Mouse (Mus musculus) liver, embryonic 13.5 days (tissue): ENCODE results near the gene Gbp3. TPM values are rescaled to one million over a fixed set of nuclear protein-coding genes. Genes with fewer than 3 reads are reported as not detected.
"Not testable (repeated sequence)": the region's sequence is repeated elsewhere in the genome, so short reads cannot be mapped to it uniquely, and the experiment has no call there.

ENCODE experiments used
- ATAC-seq: fragments of 200-750 bp; cut with Nextera tagmentation; 2 replicates; pipeline ENCODE4 v1.8.0; 2017; ENCODE audit warnings: low read depth, mild to moderate bottlenecking, moderate number of reproducible peaks, moderate library complexity
- DNase-seq: peaks from one replicate; pipeline ENCODE4 v3.0.0; 2022
- H3K27ac ChIP-seq: fragments of 300-500 bp; sonication (generic); 2 replicates; pipeline ENCODE4 v1.5.1; 2015; ENCODE audit warnings: moderate library complexity, mild to moderate bottlenecking, inconsistent platforms
- H3K27me3 ChIP-seq: fragments of 300-500 bp; sonication (generic); 2 replicates; pipeline ENCODE4 v1.6.1; 2015; ENCODE audit warnings: mild to moderate bottlenecking, inconsistent platforms
- H3K36me3 ChIP-seq: fragments of 300-500 bp; sonication (generic); 2 replicates; pipeline ENCODE4 v1.6.1; 2015; ENCODE audit warnings: mild to moderate bottlenecking, inconsistent platforms
- H3K4me1 ChIP-seq: fragments of 300-500 bp; sonication (generic); replicated peaks from 2 replicates; pipeline ENCODE4 v1.6.1; 2015; ENCODE audit warnings: inconsistent platforms
- H3K4me2 ChIP-seq: fragments of 300-500 bp; sonication (generic); 2 replicates; pipeline ENCODE4 v1.6.1; 2015; ENCODE audit warnings: inconsistent platforms, mild to moderate bottlenecking, moderate library complexity
- H3K4me3 ChIP-seq: fragments of 300-500 bp; sonication (generic); replicated peaks from 2 replicates; pipeline ENCODE4 v1.5.1; 2015; ENCODE audit warnings: mild to moderate bottlenecking, inconsistent platforms
- H3K9ac ChIP-seq: fragments of 300-500 bp; sonication (generic); 2 replicates; pipeline ENCODE4 v1.6.1; 2015; ENCODE audit warnings: mild to moderate bottlenecking, inconsistent platforms
- H3K9me3 ChIP-seq: fragments of 300-500 bp; sonication (generic); replicated peaks from 2 replicates; pipeline ENCODE4 v1.6.1; 2016; ENCODE audit warnings: inconsistent platforms
- whole genome bisulfite sequencing: fragments of 180-500 bp; shearing (Covaris S2); methylation state at CpG from one replicate; pipeline ENCODE4 v1.1.7; 2015; ENCODE audit not compliant: insufficient replicate concordance; 5-methylcytosine and 5-hydroxymethylcytosine counted together
- polyA plus RNA-seq: library from polyadenylated mRNA; unstranded; fragments of >200 nt; fragmentation: Nextera tagmentation; extraction: Ambion mirVana; gene quantifications from 2 replicates; pipeline ENCODE4 v1.2.1, GENCODE M21; 2015

Gbp3 gene
- 1.2 and 1.6 TPM in 2 replicates for polyA plus RNA-seq

- DNase-seq = no peak
- WGBS = 15% methylated on average over 3 of the region's 3 CpGs
- peak within 1 kb of the TSS; percentile 41; the same call in 1 of the 2 replicates for H3K9ac ChIP-seq
- 0 out of 2 replicates have a peak, but pooled peaks cover 3% of the 10 kb centered on the region for H3K4me1 ChIP-seq
- no peak for ATAC-seq
- peak within 1 kb of the TSS; percentile 49 for H3K4me3 ChIP-seq
- H3K4me2 ChIP-seq = peak within 1 kb of the TSS; percentile 60
- H3K36me3 ChIP-seq = no peaks in the 10 kb centered on the region
- no peak within 1 kb of the TSS for H3K27ac ChIP-seq
- H3K27me3 ChIP-seq = no peaks in the 10 kb centered on the region
- no peaks in the 10 kb centered on the region for H3K9me3 ChIP-seq
Measured at GRCm38 (mm10) chr3:142559632-142560228, at the start of gene Gbp3. TSS of gene Gbp3 (plus strand) at chr3:142560026.

GRCm38 (mm10) chr3:142528116-142528515 is 31.7 kb upstream of the Gbp3 start:
- Histone ChIP-seq H3K27me3 (no peaks in the 10 kb centered on the region), H3K9ac (no peak overlapping the region), H3K4me3 (no peak overlapping the region), H3K36me3 (no peaks in the 10 kb centered on the region), H3K9me3 (no peaks in the 10 kb centered on the region), H3K4me1 (peaks cover 15% of the 10 kb centered on the region), H3K27ac (no peak overlapping the region), H3K4me2 (no peak overlapping the region)
- no peak for DNase-seq
- WGBS = 53% methylated on average over 3 of the region's 3 CpGs
- ATAC-seq = no peak

- H3K9ac ChIP-seq = no peak overlapping the region
- 25% methylated on average over 2 of the region's 2 CpGs for WGBS
- no peaks in the 10 kb centered on the region for H3K27me3 ChIP-seq
- peak overlapping the region; percentile 65 for H3K4me3 ChIP-seq
- peak overlapping the region; percentile 77 for H3K4me2 ChIP-seq
- DNase-seq (no peak), ATAC-seq (no peak)
- H3K4me1 ChIP-seq = peaks cover 15% of the 10 kb centered on the region
- H3K36me3 ChIP-seq = no peaks in the 10 kb centered on the region
- no peaks in the 10 kb centered on the region for H3K9me3 ChIP-seq
- no peak overlapping the region for H3K27ac ChIP-seq
Measured at GRCm38 (mm10) chr3:142529597-142529996, 30.2 kb upstream of the Gbp3 start.

- peak; percentile 4 for DNase-seq
- H3K4me2 ChIP-seq = peak within 1 kb of the TSS; percentile 77
- H3K36me3 ChIP-seq = no peaks in the 10 kb centered on the region
- H3K4me3 ChIP-seq = peak within 1 kb of the TSS; percentile 65
- ATAC-seq = peak; percentile 69
- H3K4me1 ChIP-seq = peaks cover 15% of the 10 kb centered on the region
- H3K9ac ChIP-seq = peak within 1 kb of the TSS; percentile 66
- H3K27me3 ChIP-seq = no peaks in the 10 kb centered on the region
- H3K27ac ChIP-seq = no peak within 1 kb of the TSS
- H3K9me3 ChIP-seq = no peaks in the 10 kb centered on the region
- under 1% methylated on average over 30 of the region's 30 CpGs for WGBS
Measured at GRCm38 (mm10) chr3:142530087-142530953, 29.5 kb upstream of the Gbp3 start, which contains the start of gene Gbp7. TSS of gene Gbp7 (plus strand) at chr3:142530342.

- peaks cover 15% of the 10 kb centered on the region for H3K4me1 ChIP-seq
- no peaks in the 10 kb centered on the region for H3K36me3 ChIP-seq
- H3K27me3 ChIP-seq = no peaks in the 10 kb centered on the region
- H3K9me3 ChIP-seq = no peaks in the 10 kb centered on the region
- peak; percentile 69 for ATAC-seq
- H3K4me2 ChIP-seq = 0 out of 2 replicates have a peak overlapping the region, but pooled peaks have one; percentile 77
- H3K4me3 ChIP-seq = no peak overlapping the region
- no peak for DNase-seq
- no peak overlapping the region for H3K27ac ChIP-seq
- H3K9ac ChIP-seq = no peak overlapping the region
- WGBS = 47% methylated on average over 3 of the region's 3 CpGs
Measured at GRCm38 (mm10) chr3:142531595-142531994, 28.2 kb upstream of the Gbp3 start.

- Histone ChIP-seq H3K9me3 (no peaks in the 10 kb centered on the region), H3K4me2 (no peak overlapping the region), H3K27me3 (no peaks in the 10 kb centered on the region), H3K36me3 (no peaks in the 10 kb centered on the region), H3K4me1 (peaks cover 15% of the 10 kb centered on the region), H3K27ac (no peak overlapping the region), H3K9ac (no peak overlapping the region), H3K4me3 (no peak overlapping the region)
- ATAC-seq = no peak
- 70% methylated on average over 3 of the region's 3 CpGs for WGBS
- no peak for DNase-seq
Measured at GRCm38 (mm10) chr3:142533185-142533584, 26.6 kb upstream of the Gbp3 start.

GRCm38 (mm10) chr3:142535667-142536066 is 24.2 kb upstream of the Gbp3 start:
- Histone ChIP-seq H3K36me3 (no peaks in the 10 kb centered on the region), H3K9ac (no peak overlapping the region), H3K4me3 (no peak overlapping the region), H3K4me2 (no peak overlapping the region), H3K9me3 (no peaks in the 10 kb centered on the region), H3K4me1 (peaks cover 9% of the 10 kb centered on the region), H3K27ac (no peak overlapping the region), H3K27me3 (no peaks in the 10 kb centered on the region)
- DNase-seq = no peak
- 60% methylated on average over 1 of the region's 1 CpGs for WGBS
- no peak for ATAC-seq

- H3K4me2 ChIP-seq = no peak overlapping the region
- 70% methylated on average over 6 of the region's 6 CpGs for WGBS
- no peaks in the 10 kb centered on the region for H3K9me3 ChIP-seq
- ATAC-seq = no peak
- DNase-seq = no peak
- H3K36me3 ChIP-seq = no peaks in the 10 kb centered on the region
- H3K27me3 ChIP-seq = no peaks in the 10 kb centered on the region
- H3K4me1 ChIP-seq = no peaks in the 10 kb centered on the region
- no peak overlapping the region for H3K4me3 ChIP-seq
- H3K9ac ChIP-seq = no peak overlapping the region
- H3K27ac ChIP-seq = no peak overlapping the region
Measured at GRCm38 (mm10) chr3:142541391-142541790, 18.4 kb upstream of the Gbp3 start.

- not testable (repeated sequence) for H3K4me1 ChIP-seq, H3K27ac ChIP-seq, H3K4me2 ChIP-seq, H3K36me3 ChIP-seq, DNase-seq, ATAC-seq, H3K27me3 ChIP-seq, H3K4me3 ChIP-seq, H3K9ac ChIP-seq, H3K9me3 ChIP-seq
- 80% methylated on average over 12 of the region's 12 CpGs for WGBS
Measured at GRCm38 (mm10) chr3:142542776-142543175, 17.1 kb upstream of the Gbp3 start.

- H3K9ac ChIP-seq = no peak overlapping the region
- no peak for ATAC-seq
- DNase-seq = no peak
- H3K4me3 ChIP-seq = no peak overlapping the region
- no peaks in the 10 kb centered on the region for H3K4me1 ChIP-seq
- no peaks in the 10 kb centered on the region for H3K36me3 ChIP-seq
- no peaks in the 10 kb centered on the region for H3K9me3 ChIP-seq
- H3K27ac ChIP-seq = no peak overlapping the region
- whole genome bisulfite sequencing = 65% methylated on average over 3 of the region's 3 CpGs
- H3K4me2 ChIP-seq = no peak overlapping the region
- H3K27me3 ChIP-seq = no peaks in the 10 kb centered on the region
Measured at GRCm38 (mm10) chr3:142546690-142547089, 13.1 kb upstream of the Gbp3 start.

- no peak for DNase-seq
- H3K27ac ChIP-seq = no peak overlapping the region
- no peaks in the 10 kb centered on the region for H3K9me3 ChIP-seq
- ATAC-seq = no peak
- H3K27me3 ChIP-seq = no peaks in the 10 kb centered on the region
- 65% methylated on average over 3 of the region's 3 CpGs for WGBS
- no peaks in the 10 kb centered on the region for H3K4me1 ChIP-seq
- H3K9ac ChIP-seq = no peak overlapping the region
- H3K4me3 ChIP-seq = no peak overlapping the region
- H3K36me3 ChIP-seq = no peaks in the 10 kb centered on the region
- no peak overlapping the region for H3K4me2 ChIP-seq
Measured at GRCm38 (mm10) chr3:142550052-142550676, 9.7 kb upstream of the Gbp3 start.
